Mouse (Mus musculus) mouse trophoblast stem cell (cell line): Measurements from ENCODE around the gene Atg4b.
"Not testable (repeated sequence)": the region's sequence is repeated elsewhere in the genome, so short reads cannot be mapped to it uniquely, and the experiment has no call there.

Experiments
- in situ Hi-C, 2 experiments: fragments of 300-500 bp; cut with MseI, MboI; formaldehyde crosslinking; loops; 2 replicates in 1 of 2; 3 replicates in 1 of 2; pipeline ENCODE4 v1.15.1; 2025

Atg4b gene

GRCm38 (mm10) chr1:93755618-93756017 is 4.3 kb downstream of the Atg4b start:
- in situ Hi-C loops = no loop called here

GRCm38 (mm10) chr1:93756154-93756553 is 4.9 kb downstream of the Atg4b start:
- in situ Hi-C loops = no loop called here

- in situ Hi-C loops = no loop called here
Measured at GRCm38 (mm10) chr1:93760076-93760475, 8.8 kb downstream of the Atg4b start.

GRCm38 (mm10) chr1:93763531-93763930 is 12.2 kb downstream of the Atg4b start:
- in situ Hi-C loops = not testable (repeated sequence)

DNA sequence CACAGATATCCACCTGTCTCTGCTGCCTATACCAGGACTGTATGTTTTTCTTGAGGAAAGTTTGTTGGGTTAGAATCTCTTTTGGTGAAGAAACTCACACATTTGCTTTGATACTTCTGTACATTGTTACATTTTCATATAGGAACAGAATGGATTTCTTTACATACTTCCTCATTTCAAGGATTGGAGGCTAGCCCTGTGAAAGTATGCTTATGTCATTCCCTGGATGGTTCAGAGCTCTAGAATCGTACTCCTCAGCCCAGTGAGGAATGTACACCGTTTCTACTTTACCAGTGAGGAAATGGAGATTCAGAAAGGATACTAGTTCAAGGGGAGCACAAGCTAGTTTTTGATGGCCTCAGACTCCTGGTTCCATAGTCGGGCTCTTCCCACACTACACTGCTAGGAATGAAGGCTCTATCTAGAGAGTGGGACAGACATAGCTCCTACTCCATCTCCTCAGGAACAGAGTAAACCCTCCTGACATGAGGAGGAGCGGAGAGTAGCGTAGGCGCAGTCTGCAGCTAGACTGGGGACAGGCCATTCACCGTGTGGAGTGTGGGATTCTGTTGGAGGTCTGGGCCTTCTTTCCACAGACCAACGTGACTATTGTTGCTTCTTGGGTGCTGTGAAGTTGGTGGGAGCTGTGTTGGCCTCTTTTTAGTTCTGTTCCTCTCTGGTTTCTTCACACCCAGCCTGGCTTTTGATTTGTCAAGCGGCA is 13.7 kb downstream of the Atg4b start:
- in situ Hi-C loops = no loop called here

DNA sequence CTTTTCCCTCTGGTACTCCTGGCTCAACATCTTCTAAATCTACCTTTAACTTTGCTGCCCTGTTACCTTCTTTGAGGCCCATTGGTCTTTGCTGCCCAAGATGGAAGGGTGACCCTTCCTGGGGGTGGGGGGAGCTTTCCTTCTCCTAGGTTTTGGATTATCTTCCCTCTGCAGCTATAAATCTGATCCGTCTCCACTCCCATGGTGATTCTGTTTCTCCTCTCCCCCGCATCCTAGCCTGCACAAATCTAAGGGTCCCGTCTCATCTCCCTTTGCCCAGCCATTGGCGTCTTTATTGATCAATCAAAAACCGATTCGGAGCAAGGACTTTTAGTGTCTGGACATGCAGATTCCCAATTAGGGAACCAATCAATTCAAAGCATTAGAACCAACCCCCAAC is 16.3 kb downstream of the Atg4b start:
- in situ Hi-C loops = no loop called here

- in situ Hi-C loops = no loop called here
Measured at GRCm38 (mm10) chr1:93769901-93770300, 18.6 kb downstream of the Atg4b start.

DNA sequence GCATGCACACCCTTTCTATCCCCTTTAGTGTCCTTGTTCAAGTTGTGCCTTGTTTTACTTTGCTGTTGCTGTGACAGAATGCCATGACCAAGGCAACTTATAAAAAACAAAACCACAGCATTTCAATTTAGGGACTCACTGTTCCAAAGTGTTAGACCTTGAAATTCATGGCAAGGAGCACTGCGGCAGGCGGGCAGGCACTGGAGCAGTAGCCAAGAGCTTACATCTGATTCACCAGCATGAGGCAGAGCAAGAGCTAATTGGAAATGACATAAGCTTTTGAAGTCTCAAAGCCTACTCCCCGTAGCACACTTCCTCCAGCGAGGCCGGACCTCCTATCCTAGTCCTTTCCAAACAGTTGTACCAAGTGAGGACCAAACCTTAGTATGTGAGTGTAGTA is 25.4 kb downstream of the Atg4b start:
- in situ Hi-C loops = no loop called here

DNA sequence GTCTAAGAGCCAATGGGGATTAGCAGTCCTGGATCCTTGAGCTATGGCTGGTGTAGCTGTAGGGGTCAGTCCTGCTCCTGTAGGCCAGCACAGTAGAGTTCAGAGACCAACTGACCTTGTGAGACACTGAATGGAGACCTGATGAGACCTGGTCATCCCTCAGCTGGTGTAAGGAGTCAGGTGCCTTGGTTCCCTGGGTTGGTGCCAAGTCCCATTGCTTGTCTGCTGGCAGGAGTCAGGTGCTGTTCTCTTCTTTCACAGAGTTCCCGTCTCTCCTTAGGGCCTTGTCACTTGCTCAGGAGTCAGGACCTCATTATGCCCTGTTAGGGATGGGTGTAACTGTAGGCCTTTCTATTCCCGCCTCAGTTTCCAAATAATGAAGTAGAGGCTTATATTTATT is 35.6 kb downstream of the Atg4b start:
- in situ Hi-C loops = no loop called here

DNA sequence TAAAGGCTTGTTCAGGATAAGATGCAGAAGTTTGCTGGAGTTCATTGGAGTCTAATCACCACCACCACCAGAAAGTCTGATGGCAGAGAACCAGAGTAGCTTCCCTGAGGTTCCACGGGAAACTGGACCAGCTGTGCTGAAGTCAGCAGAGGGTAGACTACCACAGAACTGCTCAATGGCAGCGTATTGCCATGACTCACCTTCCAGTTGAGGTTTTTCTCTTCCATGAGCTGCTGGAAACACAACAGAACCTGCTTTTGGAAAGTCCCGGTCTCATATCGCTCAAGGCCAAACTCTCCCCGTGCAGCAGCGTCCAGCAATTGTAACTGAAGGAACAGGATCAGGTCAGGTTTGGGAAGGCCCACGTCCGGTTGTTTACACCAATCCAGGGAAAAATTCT is 43.2 kb downstream of the Atg4b start:
- in situ Hi-C loops = no loop called here

GRCm38 (mm10) chr1:93795886-93796285 is 44.6 kb downstream of the Atg4b start:
- in situ Hi-C loops = no loop called here

DNA sequence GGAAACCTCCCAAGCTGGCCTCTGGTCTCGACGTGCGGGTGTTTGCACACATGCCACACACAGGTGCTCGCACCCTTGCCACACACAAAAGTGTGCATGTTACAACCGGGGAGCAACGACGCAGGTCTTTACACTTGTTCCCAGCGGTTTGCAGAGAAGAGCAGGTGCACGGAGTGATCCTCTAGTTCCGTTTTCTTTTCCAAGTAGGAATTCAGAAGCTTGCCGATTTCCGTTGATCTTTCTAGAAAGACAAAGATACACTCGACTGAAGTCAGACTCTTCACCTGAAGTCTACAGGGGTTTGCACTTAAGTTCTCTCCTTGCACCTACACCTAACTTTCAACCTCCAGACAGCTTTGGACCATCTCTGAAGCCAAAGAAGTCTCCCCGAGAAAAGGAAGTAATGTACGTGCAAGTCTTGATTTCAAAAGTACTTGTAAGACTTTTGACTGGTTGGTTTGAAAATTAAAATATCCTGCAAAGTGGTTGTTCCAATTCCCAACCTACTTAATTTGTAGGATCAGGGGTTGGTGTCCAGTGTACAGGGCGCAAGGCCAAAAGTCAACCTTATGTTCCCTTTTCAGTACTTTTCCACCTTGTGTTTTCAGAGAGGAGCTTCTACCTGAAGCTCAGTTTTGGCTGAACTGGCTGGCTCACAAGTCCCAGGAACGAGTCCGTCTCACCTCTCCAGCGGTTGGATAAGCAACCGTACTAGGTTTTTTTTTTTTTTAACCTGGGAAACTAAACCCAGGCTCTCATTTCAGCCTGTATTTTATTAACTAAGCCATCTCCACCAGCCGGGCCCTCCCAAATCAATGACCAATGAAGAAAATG is 49.6 kb downstream of the Atg4b start:
- in situ Hi-C loops = no loop called here

GRCm38 (mm10) chr1:93801741-93802238 is 50.5 kb downstream of the Atg4b start, which contains the start of gene Dtymk:
Dtymk (minus strand) TSS chr1:93801934.
- in situ Hi-C loops = no loop called here

DNA sequence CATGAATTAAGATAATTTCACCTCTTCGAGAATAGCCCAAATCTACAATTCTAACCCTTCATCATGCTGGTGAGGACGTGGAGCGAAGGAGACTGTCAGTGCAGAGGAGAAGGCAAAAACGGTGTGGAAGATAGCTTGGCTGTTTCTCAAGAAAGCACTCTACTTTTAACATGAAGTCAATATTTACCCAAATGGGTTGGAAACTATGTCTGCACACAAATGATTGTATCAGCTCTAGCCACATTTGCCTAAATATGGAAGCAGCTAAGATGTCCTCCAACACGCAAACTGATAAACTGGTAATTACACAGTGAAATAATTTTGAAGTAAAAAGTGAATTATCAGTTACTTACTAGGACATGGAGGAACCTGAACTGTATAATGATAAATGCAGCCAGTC is 51.5 kb downstream of the Atg4b start:
- in situ Hi-C loops = no loop called here

DNA sequence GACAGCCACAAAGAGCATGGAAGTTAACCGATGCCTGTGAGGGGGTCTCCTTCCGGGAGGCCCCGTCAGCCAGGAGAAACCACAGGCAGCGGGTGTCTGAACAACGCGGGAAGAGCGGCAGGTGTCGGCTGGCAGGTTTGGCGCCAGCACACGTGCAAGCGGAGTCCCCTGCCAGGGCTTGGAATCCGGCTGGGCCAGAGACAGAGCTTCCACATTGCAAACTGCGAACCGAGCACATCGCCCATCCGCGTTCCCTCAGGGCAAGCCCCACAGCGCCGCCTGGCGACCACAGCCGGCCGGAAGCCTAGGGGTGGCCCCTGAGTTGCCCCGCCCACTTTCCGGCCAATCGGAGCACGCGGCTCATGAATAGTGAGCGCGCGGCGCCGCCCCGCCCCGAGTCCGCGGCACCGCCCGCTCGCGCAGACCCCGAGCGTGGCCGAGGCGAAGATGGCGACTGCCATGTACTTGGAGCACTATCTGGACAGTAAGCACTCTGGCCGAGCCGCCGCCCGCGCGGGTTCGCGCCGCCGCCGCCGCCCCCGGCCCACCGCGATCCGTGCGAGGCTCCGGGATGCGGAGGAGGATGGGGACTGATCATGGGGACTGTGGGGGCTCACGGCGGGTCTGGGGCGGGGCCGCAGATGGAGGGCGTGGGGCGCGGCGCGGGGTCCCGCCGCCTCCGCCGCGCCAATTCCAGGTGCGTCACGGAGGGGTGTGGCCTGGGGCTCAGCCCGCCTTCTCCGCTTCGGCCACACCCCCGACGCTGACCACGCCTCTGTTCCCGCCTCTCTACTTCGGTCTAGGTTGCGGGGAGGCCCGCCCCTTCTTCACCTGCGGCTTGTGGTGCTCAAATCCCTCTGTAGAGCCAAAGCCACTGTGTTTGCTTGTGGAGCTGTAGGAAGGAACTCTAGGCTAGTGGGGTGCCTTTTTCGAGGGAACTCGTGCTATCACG is 52.5 kb downstream of the Atg4b start, which contains the start of gene Ing5:
Gene Ing5, plus strand, starts transcription at position 410 of the 952 bp plus-strand sequence.
- in situ Hi-C loops = no loop called here

- in situ Hi-C loops = no loop called here
Measured at GRCm38 (mm10) chr1:93804818-93805217, 53.5 kb downstream of the Atg4b start.

GRCm38 (mm10) chr1:93805221-93805951 is 54.1 kb downstream of the Atg4b start:
- in situ Hi-C loops = no loop called here

- in situ Hi-C loops = no loop called here
Measured at GRCm38 (mm10) chr1:93808871-93809270, 57.6 kb downstream of the Atg4b start.

GRCm38 (mm10) chr1:93810011-93810410 is 58.7 kb downstream of the Atg4b start:
- in situ Hi-C loops = no loop called here

DNA sequence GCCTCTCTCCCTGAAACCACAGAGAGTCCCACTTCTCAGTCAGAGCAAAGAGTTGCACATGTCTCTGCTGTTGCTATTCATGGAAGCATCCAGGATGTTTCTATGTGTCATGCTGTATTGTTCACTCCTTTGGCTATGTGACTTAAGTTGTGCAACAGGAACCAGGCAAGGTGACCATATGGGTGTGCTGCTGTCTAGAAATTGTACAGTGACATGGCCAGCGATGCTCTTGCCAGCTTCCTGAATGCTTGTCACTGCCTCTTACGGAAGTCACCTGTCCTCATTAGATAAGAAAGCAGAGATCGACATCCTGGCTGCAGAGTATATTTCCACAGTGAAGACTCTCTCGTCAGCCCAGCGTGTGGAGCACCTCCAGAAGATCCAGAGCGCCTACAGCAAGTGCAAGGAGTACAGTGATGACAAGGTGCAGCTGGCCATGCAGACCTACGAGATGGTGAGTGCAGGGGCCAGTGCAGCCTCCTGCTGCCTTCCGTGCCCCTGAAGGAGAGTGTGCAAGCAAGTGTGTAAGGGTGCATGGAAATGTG is 60.3 kb downstream of the Atg4b start:
- in situ Hi-C loops = no loop called here
